Mouse (Mus musculus): ENCODE data around the gene Il17f.
"Not testable (repeated sequence)": the region's sequence is repeated elsewhere in the genome, so short reads cannot be mapped to it uniquely, and the experiment has no call there.

Gene Il17f

DNA sequence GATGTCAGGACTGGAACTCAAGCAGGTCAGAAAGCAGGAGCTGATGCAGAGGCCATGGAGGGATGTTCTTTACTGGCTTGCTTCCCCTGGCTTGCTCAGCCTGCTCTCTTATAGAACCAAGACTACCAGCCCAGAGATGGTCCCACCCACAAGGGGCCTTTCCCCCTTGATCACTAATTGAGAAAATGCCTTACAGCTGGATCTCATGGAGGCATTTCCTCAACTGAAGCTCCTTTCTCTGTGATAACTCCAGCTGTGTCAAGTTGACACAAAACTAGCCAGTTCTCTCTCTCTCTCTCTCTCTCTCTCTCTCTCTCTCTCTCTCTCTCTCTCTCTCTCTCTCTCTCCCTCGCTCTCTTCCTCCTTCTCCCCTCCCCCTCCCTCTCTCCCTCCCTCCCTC lies at the start of gene Il17f:
Gene Il17f (minus strand): TSS at position 101 of the 400 bp plus-strand sequence.
- DNase-seq (ENCODE audit: extremely low read depth, low read depth) = not testable (repeated sequence)

DNA sequence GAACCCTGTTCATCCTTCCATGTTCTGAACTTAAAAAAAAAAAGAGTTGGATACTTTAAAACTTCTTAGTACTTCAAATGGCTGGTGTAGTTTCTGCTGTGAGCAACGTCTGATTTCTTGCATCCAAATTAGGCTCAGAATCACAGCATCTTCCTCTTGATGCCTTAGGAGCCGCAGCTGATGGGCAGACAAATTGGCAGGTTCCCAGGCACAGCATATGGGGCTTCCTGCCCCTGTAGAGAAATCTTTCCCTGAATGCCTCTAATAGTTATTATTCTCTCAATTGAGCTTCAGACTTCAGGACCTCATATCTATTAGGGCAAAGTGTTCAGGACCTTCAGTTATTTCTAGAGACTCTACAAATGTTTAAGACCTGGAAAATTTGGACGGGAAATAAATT lies 49.5 kb upstream of the Il17f start:
- no peak for DNase-seq (ENCODE audit: extremely low read depth, low read depth)

DNA sequence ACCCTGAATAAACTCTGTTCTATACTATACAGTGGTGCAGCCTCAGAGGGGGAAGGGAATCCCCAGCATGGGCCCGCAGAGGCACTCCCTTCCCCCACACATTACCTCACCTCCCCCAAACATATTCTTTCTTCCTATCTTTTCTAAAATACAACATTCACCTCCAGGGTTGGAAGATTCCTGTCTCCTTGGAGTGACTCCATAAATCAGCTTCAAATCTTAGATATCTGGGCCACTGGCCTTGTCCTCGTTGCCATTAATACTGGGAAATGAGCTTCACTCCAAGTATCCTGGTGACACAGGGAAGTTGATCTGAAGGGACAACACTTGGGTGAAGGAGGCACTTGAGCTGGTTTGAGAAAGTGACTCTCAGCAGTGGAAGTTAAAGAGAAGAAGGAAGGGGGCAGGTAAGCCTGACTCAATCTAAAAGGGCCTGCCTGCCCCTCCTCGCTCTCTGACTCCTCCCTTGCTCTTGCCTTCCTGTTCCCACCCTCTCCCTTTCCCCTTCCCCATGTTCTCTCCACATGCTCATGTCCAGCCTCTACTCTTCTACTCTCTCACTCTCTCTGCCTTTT lies 46.2 kb upstream of the Il17f start:
- no peak for DNase-seq (ENCODE audit: extremely low read depth, low read depth)

DNA sequence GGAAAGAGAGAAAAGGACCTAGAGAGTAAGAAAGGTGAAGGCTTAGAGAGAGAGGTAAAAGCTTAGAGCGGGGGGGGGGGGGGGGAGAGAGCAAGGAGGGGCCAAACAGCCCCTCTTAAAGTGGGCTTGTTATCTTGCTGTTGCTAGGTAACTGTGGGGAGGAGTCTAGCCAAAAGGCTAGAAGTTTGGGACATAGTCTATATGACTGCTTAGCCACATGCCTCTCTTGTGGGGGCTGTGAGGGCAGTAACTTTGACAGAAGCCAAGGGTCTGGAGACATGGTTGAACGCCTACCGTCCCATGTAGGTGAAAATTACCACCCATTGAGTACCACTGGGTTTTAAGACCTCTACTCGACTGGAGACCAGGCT lies 42.7 kb upstream of the Il17f start:
- DNase-seq (ENCODE audit: extremely low read depth, low read depth) = no peak

DNA sequence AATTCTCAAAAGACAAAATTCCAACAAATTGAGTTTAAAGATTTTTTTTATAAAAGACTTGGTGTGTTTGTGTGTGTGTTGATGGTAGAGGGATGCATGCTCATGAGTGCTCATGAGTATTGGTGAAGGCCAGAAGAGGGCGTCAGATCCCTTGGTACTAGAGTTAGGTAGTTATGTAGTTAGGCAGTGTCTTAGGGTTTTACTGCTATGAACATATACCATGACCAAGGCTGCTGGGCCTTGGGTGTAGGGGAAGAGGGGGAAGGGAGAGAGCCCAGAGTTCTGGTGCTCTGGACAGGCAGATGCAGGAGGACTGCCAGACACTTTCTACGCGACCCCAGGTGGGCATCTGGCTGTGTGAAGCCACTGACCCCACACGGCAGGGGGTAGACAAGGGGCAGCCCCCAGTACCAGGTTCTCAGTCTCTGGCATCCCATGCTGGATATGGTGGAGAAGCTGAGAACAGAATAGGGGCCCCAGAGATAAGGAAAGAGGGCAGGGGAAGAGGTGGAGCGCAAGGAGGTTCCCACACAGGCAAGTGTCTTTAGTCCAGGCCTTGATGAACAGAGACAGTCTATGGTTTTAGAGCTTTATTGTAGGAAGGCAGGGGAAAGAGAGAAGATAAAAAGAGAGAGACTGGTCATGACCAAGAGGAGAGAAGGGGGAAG lies 42.2 kb upstream of the Il17f start:
- no peak for DNase-seq (ENCODE audit: extremely low read depth, low read depth)

DNA sequence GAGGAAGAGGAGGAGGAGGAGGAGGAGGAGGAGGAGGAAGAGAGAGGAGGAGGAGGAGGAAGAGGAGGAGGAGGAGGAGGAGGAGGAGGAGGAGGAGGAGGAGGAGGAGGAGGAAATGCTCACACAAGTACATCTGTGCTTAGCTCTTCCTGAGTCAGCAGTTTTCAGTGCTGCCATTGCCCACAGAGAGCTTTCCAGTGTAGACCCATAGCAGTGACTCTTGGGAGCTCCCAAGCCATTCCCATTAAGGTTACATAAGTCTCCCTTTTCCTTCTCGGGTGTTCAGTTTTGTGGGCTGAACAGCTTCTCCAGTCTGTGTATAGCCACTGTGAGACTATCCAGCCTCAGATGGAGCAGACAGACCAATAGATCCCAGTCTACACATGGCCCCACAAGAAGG lies 40.1 kb upstream of the Il17f start:
- DNase-seq (ENCODE audit: extremely low read depth, low read depth) = no peak

DNA sequence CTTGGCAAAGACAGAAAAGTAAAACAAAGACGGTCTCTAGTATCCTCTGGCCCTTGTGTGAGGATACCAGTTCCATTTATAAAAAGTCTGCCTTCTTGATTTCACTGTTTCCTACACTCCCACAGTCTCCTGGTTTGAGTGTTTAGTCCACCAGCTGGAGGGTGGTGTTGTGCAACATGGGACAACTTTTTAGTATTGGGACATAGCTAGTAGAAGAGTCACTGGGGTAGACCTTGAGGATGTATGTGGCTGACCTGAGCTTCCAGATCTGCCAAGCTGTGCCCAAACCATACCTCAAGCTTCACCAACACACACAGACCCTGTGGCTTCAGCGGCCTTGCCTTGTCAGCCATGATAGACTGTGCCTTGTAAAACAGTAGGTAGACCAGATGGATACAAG lies 37.6 kb upstream of the Il17f start:
- no peak for DNase-seq (ENCODE audit: extremely low read depth, low read depth)

DNA sequence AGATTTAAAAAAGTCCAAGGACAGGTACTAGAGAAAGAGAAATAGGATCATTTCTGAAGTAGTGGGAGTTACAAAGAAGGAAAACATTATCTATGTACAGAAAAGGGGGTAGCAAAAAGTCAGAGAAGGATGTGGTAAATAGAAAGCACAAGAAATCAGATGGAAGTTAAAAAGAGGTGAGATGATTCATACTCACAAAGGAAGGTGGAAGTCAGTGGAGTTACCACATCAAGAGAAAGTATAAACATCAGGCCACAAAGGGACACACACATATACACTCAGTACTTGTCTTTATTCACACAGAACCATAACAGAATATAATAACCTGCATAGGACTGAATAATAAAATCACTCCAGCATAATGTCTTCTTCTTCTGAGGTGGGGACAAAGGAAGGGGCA lies 34.6 kb upstream of the Il17f start:
- no peak for DNase-seq (ENCODE audit: extremely low read depth, low read depth)

DNA sequence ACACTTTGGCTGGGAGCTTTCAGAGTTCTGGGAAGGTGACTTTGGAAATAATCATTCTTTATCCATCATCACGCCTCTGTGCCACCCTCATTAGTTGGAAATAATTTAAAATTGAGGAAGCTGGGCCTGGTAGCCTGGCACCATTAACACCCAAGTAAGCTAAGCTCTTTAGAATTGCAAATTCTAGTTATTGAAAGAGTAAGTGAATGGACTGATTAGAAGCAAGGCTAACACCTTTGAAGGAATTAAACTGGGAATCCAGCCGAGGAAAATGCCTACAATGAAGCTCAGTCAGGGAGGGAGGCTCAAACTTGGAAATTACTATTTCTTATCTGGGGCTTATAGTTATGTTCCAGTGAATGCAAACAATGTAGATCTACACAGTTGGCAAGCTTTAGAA lies 33.5 kb upstream of the Il17f start:
- DNase-seq (ENCODE audit: extremely low read depth, low read depth) = no peak

DNA sequence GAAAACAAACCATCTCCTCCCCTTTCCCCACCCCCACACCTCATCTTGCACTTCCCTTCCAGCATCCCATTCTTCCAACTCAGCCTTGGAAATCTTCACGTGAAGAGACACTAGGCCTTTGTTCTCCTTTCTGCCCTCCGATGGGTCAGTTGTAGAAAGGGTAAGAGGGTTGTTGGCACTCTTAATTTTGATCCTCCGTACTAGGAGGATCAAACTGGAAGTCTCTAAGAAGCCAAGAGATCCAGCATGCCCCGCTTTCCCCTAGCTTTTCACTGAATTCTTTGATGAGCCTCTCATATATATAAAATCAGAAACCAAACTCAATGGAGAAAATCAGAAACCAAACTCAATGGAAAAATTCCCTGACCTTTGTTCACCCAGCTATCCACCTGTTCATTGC lies 33.1 kb upstream of the Il17f start:
- DNase-seq (ENCODE audit: extremely low read depth, low read depth) = no peak

DNA sequence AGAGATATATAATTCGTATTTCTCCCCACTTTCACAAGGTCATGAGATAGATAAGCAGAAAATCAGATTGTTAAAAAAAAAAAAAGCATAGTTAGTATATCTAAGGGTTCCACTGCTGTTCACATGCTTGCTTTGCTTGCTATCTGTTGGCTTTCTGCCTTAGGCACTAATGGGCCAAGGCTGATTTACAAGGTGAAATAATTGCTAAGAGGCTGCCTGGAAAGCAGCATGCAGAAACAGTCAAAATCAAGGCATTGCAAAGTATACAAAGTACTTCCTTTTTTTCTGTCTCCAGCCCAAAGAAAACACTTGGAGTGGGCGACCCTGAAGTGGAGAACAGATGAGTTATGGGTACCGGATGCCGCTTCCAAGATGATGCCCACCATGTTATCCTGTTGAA lies 30.5 kb upstream of the Il17f start:
- no peak for DNase-seq (ENCODE audit: extremely low read depth, low read depth)

DNA sequence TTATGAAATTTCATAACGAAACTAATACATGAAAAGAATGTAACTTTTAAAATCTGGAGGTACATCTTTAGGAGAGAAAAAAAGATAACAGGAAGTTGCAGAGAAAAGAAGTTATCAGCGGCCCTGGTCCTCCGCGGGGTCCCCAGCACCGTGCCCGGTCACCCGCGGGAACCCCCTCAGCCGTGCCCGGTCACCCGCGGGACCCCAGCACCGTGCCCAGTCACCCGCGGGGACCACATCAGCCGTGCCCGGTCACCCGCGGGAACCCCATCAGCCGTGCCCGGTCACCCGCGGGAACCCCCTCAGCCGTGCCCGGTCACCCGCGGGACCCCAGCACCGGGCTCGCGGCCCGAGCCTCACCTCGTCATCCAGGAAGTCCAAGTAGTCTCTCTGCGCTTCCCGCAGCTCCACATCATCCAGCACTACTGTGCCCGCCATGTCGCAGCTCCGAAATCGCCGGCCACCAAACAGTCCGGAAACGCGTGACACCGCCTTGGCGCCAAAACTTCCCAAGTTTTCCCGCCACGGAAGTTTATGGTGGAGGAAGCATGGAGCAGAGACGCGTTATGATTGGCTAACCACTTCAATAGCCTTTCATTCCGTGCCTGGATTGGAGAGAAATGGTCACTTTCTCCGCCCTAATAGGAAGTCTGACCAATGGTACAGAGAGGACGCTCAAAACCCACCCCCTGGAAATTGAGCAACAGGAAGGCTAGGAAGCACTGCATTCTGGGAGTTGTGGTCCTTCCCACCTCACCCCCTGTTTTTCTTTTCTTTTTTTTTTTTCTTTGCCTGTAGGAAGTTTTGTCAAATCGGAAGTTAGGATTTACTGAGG lies 29.6 kb upstream of the Il17f start, which contains the start of gene Mcm3:
Gene Mcm3 (minus strand): TSS at position 542 of the 835 bp plus-strand sequence.
- peak; percentile 99 for DNase-seq (ENCODE audit: extremely low read depth, low read depth)

DNA sequence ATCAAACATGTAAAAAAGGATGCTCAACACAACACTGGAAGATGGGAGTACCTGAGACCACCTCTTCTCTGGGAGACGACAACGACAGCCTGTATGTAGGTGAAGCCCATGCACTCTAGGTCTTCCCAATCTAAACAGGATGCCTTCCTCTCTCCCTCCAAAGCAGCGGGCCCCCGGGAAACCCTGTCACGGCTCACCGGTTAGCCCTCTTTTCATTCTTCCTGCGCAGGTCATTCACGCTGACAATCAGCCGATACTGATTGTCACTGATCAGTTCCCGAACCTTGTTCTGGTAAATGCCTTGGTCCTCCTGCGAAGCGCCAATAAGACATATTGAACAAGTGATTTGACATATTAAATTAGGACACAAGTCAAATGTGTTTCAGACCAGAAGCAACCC lies 27.2 kb upstream of the Il17f start:
- no peak for DNase-seq (ENCODE audit: extremely low read depth, low read depth)

DNA sequence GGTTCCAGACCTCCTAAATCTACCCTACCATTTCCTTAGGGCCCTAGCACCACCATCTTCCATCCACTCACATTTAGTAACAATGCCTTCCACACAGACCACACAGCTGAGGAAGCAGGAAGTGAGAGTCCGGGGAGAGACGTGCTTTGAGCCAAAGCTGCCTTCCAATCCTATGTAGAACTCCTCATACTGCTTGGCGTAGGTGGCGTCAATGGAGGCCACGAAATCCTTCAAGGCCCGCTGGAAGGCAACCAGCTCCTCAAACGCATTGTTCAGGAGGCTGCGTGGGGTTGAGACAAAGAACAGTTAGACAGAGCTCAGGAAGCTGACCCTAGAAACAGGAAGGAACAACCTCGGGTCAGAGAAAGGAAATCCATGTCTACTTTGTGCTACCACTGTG lies 26.8 kb upstream of the Il17f start:
- no peak for DNase-seq (ENCODE audit: extremely low read depth, low read depth)

DNA sequence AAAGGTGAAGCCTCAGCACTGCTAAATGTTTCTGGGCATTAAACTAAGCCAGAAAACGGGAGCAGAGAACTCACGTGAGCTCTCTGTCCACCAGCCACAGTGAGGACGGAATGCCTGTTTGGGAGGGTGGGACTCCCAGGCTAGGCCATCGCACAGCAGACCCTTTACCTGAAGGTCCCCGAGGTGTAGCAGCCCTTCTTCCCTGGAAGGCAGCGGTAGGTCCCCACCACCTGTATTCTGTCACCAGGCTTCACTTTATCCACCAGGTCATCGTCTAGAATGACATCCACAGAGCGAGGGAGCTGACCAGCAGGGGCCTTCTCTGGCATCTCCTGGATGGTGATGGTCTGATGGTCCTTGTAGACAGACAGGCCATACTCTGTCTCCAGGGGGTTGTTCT lies 24.1 kb upstream of the Il17f start:
- no peak for DNase-seq (ENCODE audit: extremely low read depth, low read depth)

DNA sequence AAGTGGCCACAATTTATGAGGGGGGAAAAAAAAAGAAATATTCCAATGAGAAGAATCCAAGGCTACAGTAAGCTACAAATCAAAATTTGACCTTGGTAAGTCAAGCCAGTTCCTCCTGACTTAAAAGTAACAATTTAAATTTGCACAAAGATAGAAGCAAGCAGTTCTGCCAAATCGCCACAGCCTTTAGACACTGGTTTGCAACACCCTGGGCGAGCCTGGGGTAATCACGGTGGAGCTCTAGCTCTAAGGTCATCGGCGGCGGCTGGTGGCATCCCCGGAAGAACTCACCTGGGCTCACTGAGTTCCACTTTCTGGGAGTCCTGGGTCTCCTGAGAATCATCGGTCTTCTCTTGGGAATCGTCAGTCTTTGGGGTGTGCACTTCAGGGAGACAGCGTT lies 14.1 kb upstream of the Il17f start:
- DNase-seq (ENCODE audit: extremely low read depth, low read depth) = no peak

DNA sequence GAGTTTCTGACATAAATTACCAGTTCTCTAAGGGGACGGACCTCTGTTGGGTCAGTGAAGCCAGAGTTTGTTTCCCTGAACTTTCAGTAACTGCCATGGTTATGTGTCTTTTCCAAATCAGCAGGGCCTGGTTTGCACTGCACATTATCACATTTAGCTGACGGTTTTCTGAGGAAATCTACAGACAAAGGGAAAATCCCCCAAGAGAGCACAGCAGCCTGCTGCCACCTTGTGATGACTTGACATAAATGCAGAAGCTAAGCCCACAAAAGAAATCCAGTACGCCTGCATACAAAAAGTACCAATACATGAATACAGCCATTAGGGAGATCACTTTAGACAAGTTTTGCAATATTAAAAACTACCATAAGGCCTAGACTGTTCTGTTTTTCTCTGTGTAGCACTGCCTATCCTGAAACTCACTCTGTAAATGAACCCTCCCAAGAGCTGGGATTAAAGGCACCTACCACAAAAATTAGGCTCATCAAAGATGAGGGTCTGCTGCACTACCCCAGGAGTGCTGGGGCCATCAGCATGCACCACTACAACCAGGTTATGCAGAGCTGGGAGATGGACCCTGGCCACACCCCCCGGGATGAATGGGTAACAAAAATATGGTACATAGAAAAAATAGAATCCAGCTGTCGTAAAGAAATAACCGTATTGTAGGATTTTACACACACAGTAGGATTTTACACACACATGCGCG lies 11.4 kb upstream of the Il17f start:
- no peak for DNase-seq (ENCODE audit: extremely low read depth, low read depth)

DNA sequence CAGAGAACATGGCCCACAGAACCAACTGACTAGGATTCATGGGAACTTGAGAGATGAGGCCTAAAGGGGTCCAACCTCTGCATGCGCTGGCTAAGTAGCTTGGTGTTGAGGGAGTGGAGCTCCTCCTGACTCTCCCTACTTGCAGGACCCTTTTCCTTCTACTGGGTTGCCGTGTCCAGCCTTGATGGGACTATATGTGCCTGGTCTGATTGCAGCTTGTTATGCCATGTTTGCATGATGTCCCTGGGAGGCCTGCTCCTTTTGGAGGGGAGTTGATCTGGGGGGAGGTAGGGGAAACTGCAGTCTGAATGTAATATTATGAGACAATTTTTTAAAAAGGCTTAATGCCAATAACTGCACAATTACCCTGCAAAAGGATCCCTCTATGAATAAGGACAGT lies 10.9 kb upstream of the Il17f start:
- no peak for DNase-seq (ENCODE audit: extremely low read depth, low read depth)

DNA sequence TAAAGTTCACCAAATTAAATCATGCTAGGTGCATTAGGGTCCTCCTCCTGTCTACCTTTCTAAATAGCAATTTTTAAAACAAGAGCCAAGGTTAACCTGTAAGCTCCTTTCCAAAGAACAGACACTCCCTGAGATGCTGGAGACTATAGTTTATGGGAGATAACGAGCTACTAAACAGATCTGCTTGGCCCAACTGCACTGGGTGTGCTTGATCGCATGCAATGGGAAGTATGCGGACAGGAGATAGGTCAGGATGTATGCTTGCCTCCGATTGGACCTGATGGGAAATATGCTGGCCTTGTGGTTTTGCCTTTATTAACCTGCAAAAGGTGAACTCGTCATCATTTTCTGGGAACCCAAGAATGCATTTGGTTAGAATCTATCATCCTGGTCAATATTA lies 4.8 kb upstream of the Il17f start:
- no peak for DNase-seq (ENCODE audit: extremely low read depth, low read depth)

DNA sequence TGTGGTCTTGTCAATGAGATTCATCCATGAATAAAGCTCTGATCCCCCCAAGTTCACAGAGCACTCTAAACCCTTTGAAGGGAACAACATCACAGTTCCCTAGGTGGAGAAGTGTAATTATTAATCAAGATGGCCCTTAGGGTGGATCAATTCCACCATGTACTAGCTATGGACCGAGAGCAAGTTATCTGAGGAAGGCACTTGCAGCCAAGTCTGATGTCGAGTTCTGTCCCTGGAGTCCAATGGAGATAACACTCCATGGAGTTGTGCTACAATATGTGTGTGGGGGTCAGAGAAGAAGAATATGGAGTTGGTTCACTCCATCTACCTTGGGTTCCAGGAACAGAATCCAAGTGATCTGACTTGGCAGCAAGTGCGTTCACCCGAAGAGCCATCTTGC lies 4.3 kb upstream of the Il17f start:
- no peak for DNase-seq (ENCODE audit: extremely low read depth, low read depth)

DNA sequence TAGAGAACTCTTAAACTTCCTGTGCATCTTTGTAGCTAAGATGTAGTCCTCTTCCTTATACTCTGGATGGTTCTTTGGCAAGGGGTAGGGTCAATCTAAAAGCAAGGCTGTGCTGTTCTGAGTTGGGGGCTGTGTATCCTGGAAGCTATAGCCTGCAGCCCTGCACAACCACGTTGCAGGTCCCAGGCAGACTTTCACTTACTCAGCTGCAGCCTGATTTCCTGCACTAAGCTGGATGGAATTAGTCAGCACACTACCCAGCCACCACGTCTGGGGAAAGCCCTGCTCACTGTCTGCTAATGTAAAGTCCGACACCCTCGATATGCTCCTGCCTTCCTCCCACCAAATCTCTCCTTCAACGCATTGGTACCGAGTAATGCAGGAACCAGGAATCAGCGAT lies 997 bp upstream of the Il17f start:
- DNase-seq (ENCODE audit: extremely low read depth, low read depth) = no peak

DNA sequence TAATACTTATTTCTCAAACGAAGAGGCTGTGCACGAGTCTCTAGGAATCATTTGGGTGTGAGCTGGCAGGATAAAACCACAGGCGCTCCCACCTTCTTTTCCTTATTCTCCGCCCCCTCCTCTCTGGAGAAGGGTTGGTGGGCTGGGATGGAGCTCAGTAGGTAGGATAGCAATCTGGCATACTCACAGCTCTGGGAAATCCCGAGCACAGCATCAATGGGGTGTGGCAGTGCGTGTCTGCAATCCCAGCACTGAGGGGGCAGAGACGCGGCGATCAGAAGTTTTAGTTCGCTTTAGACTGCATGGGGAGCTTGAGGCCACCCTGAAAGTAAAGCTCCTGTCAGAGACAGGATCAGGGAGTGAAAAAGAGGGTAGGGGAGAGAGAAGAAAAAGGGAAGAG lies 2.0 kb downstream of the Il17f start:
- no peak for DNase-seq (ENCODE audit: extremely low read depth, low read depth)

Measured in MEL-GATA-1-ER (cell line).